Mouse (Mus musculus) hematopoietic stem cell, adult 5-6 weeks (primary cell): Measurements from ENCODE around the gene Scarb2. TPM values are rescaled to one million over a fixed set of nuclear protein-coding genes. Genes with fewer than 3 reads are reported as not detected.
"Not testable (repeated sequence)": the region's sequence is repeated elsewhere in the genome, so short reads cannot be mapped to it uniquely, and the experiment has no call there.

ENCODE experiments used
- ATAC-seq, 2 experiments: fragments of 125-278 bp in 1 of 2; replicated peaks in 1 of 2; 2 replicates each; pipeline ENCODE4 v1.8.0; 2016 to 2017; ENCODE audit warnings: inconsistent platforms in 2 of 2, mild to moderate bottlenecking in 2 of 2, moderate number of reproducible peaks in 2 of 2, low read depth in 1 of 2, moderate TSS enrichment in 1 of 2; ENCODE audit not compliant: low FRiP score in 2 of 2, poor library complexity in 2 of 2, severe bottlenecking in 2 of 2, insufficient read depth in 1 of 2, low TSS enrichment in 1 of 2
- total RNA-seq: library from RNA; stranded (forward); fragments of 172-1452, 232-1000 nt; gene quantifications from 2 replicates; pipeline ENCODE4 v1.2.3, GENCODE M21; 2017

Scarb2 gene
- total RNA-seq: 51.3 and 59.4 TPM in 2 replicates

GRCm38 (mm10) chr5:92506733-92507132, at the start of gene Scarb2:
Gene Scarb2, minus strand, starts transcription at chr5:92506833.
- ATAC-seq: no peak

GRCm38 (mm10) chr5:92555905-92556304, 49.3 kb upstream of the Scarb2 start:
- ATAC-seq: no peak

GRCm38 (mm10) chr5:92554891-92555511, 48.4 kb upstream of the Scarb2 start, which contains the start of gene Fam47e:
Gene Fam47e, plus strand, starts transcription at chr5:92555069.
- ATAC-seq: no peak

- no peak for ATAC-seq
These were observed 47.8 kb upstream of the Scarb2 start for GRCm38 (mm10) chr5:92554443-92554842.

- no peak for ATAC-seq
These were observed 47.3 kb upstream of the Scarb2 start for GRCm38 (mm10) chr5:92553939-92554338.

- ATAC-seq: no peak
These were observed 46.0 kb upstream of the Scarb2 start for GRCm38 (mm10) chr5:92552611-92553010.

GRCm38 (mm10) chr5:92539698-92540097, 33.1 kb upstream of the Scarb2 start:
- no peak for ATAC-seq

GRCm38 (mm10) chr5:92524821-92525258, 18.2 kb upstream of the Scarb2 start:
- ATAC-seq: peak; percentile 81 to 85

- ATAC-seq: not testable (repeated sequence)
These were observed 14.5 kb upstream of the Scarb2 start for GRCm38 (mm10) chr5:92521131-92521530.

GRCm38 (mm10) chr5:92512066-92512465, 5.4 kb upstream of the Scarb2 start:
- ATAC-seq: no peak

GRCm38 (mm10) chr5:92511256-92511655, 4.6 kb upstream of the Scarb2 start:
- ATAC-seq: no peak

GRCm38 (mm10) chr5:92508853-92509252, 2.2 kb upstream of the Scarb2 start:
- peak; percentile 36 to 37 for ATAC-seq

- no peak for ATAC-seq
These were observed 318 bp downstream of the Scarb2 start for GRCm38 (mm10) chr5:92506301-92506729.

- peak; percentile 87 to 88 for ATAC-seq
These were observed 1.2 kb downstream of the Scarb2 start for GRCm38 (mm10) chr5:92505402-92505865.

GRCm38 (mm10) chr5:92504676-92505400, 1.8 kb downstream of the Scarb2 start:
- ATAC-seq: peak in 1 of 2 experiments; percentile 4; a peak in 1 of 4 replicates

GRCm38 (mm10) chr5:92503856-92504618, 2.6 kb downstream of the Scarb2 start:
- no peak for ATAC-seq

- ATAC-seq: no peak
These were observed 3.2 kb downstream of the Scarb2 start for GRCm38 (mm10) chr5:92503356-92503847.

- ATAC-seq: peak; percentile 71 to 74
These were observed 7.3 kb downstream of the Scarb2 start for GRCm38 (mm10) chr5:92499378-92499777.
